Mouse (Mus musculus): ENCODE measurements around the gene Iqcn. TPM values are rescaled to one million over a fixed set of nuclear protein-coding genes. Genes with fewer than 3 reads are reported as not detected.

The Iqcn gene
- polyA plus RNA-seq, 1 experiment from 2014 or later, result not detected

GRCm38 (mm10) chr8:70681410-70681809 is 21.8 kb upstream of the Iqcn start:
- no peak overlapping the region for H3K4me2 ChIP-seq (replicated peaks)
- H3K4me1 ChIP-seq (replicated peaks), result peaks cover 26% of the 10 kb centered on the region
- no peak overlapping the region for H3K4me3 ChIP-seq (replicated peaks)
- H3K9ac ChIP-seq, result no peak overlapping the region
- ATAC-seq, result peak; percentile 15; the same call in 1 of the 2 replicates
- no peaks in the 10 kb centered on the region for H3K9me3 ChIP-seq
- 68% methylated on average over 3 of the region's 3 CpGs for WGBS
- H3K36me3 ChIP-seq, result peaks cover 14% of the 10 kb centered on the region
- H3K27me3 ChIP-seq (replicated peaks), result no peaks in the 10 kb centered on the region
- H3K27ac ChIP-seq, result peak overlapping the region; percentile 69

- Histone ChIP-seq H3K27ac (peak overlapping the region; percentile 69), H3K4me2 (replicated peaks) (peak overlapping the region; percentile 52), H3K4me3 (replicated peaks) (peak overlapping the region; percentile 17; the same call in 1 of the 2 replicates), H3K4me1 (replicated peaks) (peaks cover 26% of the 10 kb centered on the region), H3K9ac (peak overlapping the region; percentile 48), H3K27me3 (replicated peaks) (no peaks in the 10 kb centered on the region), H3K9me3 (no peaks in the 10 kb centered on the region), H3K36me3 (peaks cover 14% of the 10 kb centered on the region)
- ATAC-seq, result peak; percentile 67
- WGBS, result 2% methylated on average over 19 of the region's 19 CpGs
Observed at GRCm38 (mm10) chr8:70682193-70682592, 21.1 kb upstream of the Iqcn start.

- WGBS, result 78% methylated on average over 3 of the region's 3 CpGs
- H3K4me3 ChIP-seq (replicated peaks), result no peak overlapping the region
- peak overlapping the region; percentile 48 for H3K9ac ChIP-seq
- peaks cover 26% of the 10 kb centered on the region for H3K4me1 ChIP-seq (replicated peaks)
- H3K4me2 ChIP-seq (replicated peaks), result peak overlapping the region; percentile 52
- no peaks in the 10 kb centered on the region for H3K9me3 ChIP-seq
- ATAC-seq, result peak; percentile 23
- no peaks in the 10 kb centered on the region for H3K27me3 ChIP-seq (replicated peaks)
- H3K27ac ChIP-seq, result peak overlapping the region; percentile 69
- peaks cover 10% of the 10 kb centered on the region for H3K36me3 ChIP-seq
Observed at GRCm38 (mm10) chr8:70682692-70683091, 20.6 kb upstream of the Iqcn start.

- Histone ChIP-seq H3K27me3 (replicated peaks) (no peaks in the 10 kb centered on the region), H3K4me1 (replicated peaks) (peaks cover 24% of the 10 kb centered on the region), H3K36me3 (peaks cover 1% of the 10 kb centered on the region; the same call in 1 of the 2 replicates), H3K27ac (no peak overlapping the region), H3K9ac (no peak overlapping the region), H3K9me3 (no peaks in the 10 kb centered on the region), H3K4me3 (replicated peaks) (no peak overlapping the region), H3K4me2 (replicated peaks) (no peak overlapping the region)
- WGBS, result 48% methylated on average over 7 of the region's 7 CpGs
- no peak for ATAC-seq
Observed at GRCm38 (mm10) chr8:70684291-70684690, 19.0 kb upstream of the Iqcn start.

GRCm38 (mm10) chr8:70687576-70687975 is 15.7 kb upstream of the Iqcn start:
- Histone ChIP-seq H3K27me3 (replicated peaks) (no peaks in the 10 kb centered on the region), H3K36me3 (no peaks in the 10 kb centered on the region), H3K9ac (no peak overlapping the region), H3K4me3 (replicated peaks) (no peak overlapping the region), H3K27ac (no peak overlapping the region), H3K4me1 (replicated peaks) (peaks cover 16% of the 10 kb centered on the region), H3K4me2 (replicated peaks) (no peak overlapping the region), H3K9me3 (no peaks in the 10 kb centered on the region)
- ATAC-seq, result no peak
- WGBS, result 72% methylated on average over 8 of the region's 8 CpGs

GRCm38 (mm10) chr8:70688136-70688535 is 15.1 kb upstream of the Iqcn start:
- Histone ChIP-seq H3K9ac (no peak overlapping the region), H3K27ac (no peak overlapping the region), H3K4me2 (replicated peaks) (no peak overlapping the region), H3K27me3 (replicated peaks) (no peaks in the 10 kb centered on the region), H3K9me3 (no peaks in the 10 kb centered on the region), H3K4me3 (replicated peaks) (no peak overlapping the region), H3K4me1 (replicated peaks) (peaks cover 14% of the 10 kb centered on the region), H3K36me3 (no peaks in the 10 kb centered on the region)
- WGBS, result 82% methylated on average over 3 of the region's 3 CpGs
- ATAC-seq, result no peak

GRCm38 (mm10) chr8:70689892-70690390 is 13.3 kb upstream of the Iqcn start:
- H3K4me2 ChIP-seq (replicated peaks), result no peak overlapping the region
- 70% methylated on average over 5 of the region's 5 CpGs for WGBS
- no peaks in the 10 kb centered on the region for H3K27me3 ChIP-seq (replicated peaks)
- no peak overlapping the region for H3K27ac ChIP-seq
- no peak overlapping the region for H3K4me3 ChIP-seq (replicated peaks)
- no peaks in the 10 kb centered on the region for H3K9me3 ChIP-seq
- no peak for ATAC-seq
- no peaks in the 10 kb centered on the region for H3K36me3 ChIP-seq
- no peak overlapping the region for H3K9ac ChIP-seq
- peaks cover 16% of the 10 kb centered on the region for H3K4me1 ChIP-seq (replicated peaks)

- Histone ChIP-seq H3K4me1 (replicated peaks) (peaks cover 28% of the 10 kb centered on the region), H3K9ac (peak overlapping the region; percentile 46), H3K4me3 (replicated peaks) (peak overlapping the region; percentile 32; the same call in 1 of the 2 replicates), H3K27ac (peak overlapping the region; percentile 69), H3K9me3 (no peaks in the 10 kb centered on the region), H3K36me3 (no peaks in the 10 kb centered on the region), H3K27me3 (replicated peaks) (no peaks in the 10 kb centered on the region), H3K4me2 (replicated peaks) (peak overlapping the region; percentile 70)
- WGBS, result 66% methylated on average over 4 of the region's 4 CpGs
- no peak for ATAC-seq
Observed at GRCm38 (mm10) chr8:70691230-70691629, 12.0 kb upstream of the Iqcn start.

GRCm38 (mm10) chr8:70691727-70692231 is 11.5 kb upstream of the Iqcn start:
- peak; percentile 59 for ATAC-seq
- H3K4me2 ChIP-seq (replicated peaks), result peak overlapping the region; percentile 70
- peak overlapping the region; percentile 69 for H3K27ac ChIP-seq
- peaks cover 33% of the 10 kb centered on the region for H3K4me1 ChIP-seq (replicated peaks)
- peak overlapping the region; percentile 46 for H3K9ac ChIP-seq
- no peaks in the 10 kb centered on the region for H3K36me3 ChIP-seq
- H3K4me3 ChIP-seq (replicated peaks), result peak overlapping the region; percentile 32
- no peaks in the 10 kb centered on the region for H3K9me3 ChIP-seq
- no peaks in the 10 kb centered on the region for H3K27me3 ChIP-seq (replicated peaks)
- 2% methylated on average over 20 of the region's 20 CpGs for WGBS

- Histone ChIP-seq H3K36me3 (no peaks in the 10 kb centered on the region), H3K4me3 (replicated peaks) (no peak overlapping the region), H3K27me3 (replicated peaks) (no peaks in the 10 kb centered on the region), H3K4me1 (replicated peaks) (peaks cover 44% of the 10 kb centered on the region), H3K9ac (no peak overlapping the region), H3K4me2 (replicated peaks) (no peak overlapping the region), H3K9me3 (no peaks in the 10 kb centered on the region), H3K27ac (no peak overlapping the region)
- 64% methylated on average over 5 of the region's 5 CpGs for WGBS
- ATAC-seq, result no peak
Observed at GRCm38 (mm10) chr8:70693636-70694035, 9.6 kb upstream of the Iqcn start.

GRCm38 (mm10) chr8:70695318-70696018 is 7.8 kb upstream of the Iqcn start:
- 26% methylated on average over 32 of the region's 32 CpGs for WGBS
- Histone ChIP-seq H3K4me2 (replicated peaks) (peak overlapping the region; percentile 61), H3K36me3 (no peaks in the 10 kb centered on the region), H3K4me3 (replicated peaks) (no peak overlapping the region), H3K9me3 (no peaks in the 10 kb centered on the region), H3K4me1 (replicated peaks) (peaks cover 44% of the 10 kb centered on the region), H3K27ac (peak overlapping the region; percentile 91), H3K27me3 (replicated peaks) (no peaks in the 10 kb centered on the region), H3K9ac (0 out of 2 replicates have a peak overlapping the region, but pooled peaks have one; percentile 8)
- no peak for ATAC-seq

- H3K4me3 ChIP-seq (replicated peaks), result peak overlapping the region; percentile 20
- ATAC-seq, result peak; percentile 20
- 0 out of 2 replicates have a peak, but pooled peaks cover 2% of the 10 kb centered on the region for H3K36me3 ChIP-seq
- H3K27ac ChIP-seq, result peak overlapping the region; percentile 91
- peak overlapping the region; percentile 49 for H3K9ac ChIP-seq
- 3% methylated on average over 31 of the region's 31 CpGs for WGBS
- no peaks in the 10 kb centered on the region for H3K27me3 ChIP-seq (replicated peaks)
- no peaks in the 10 kb centered on the region for H3K9me3 ChIP-seq
- H3K4me2 ChIP-seq (replicated peaks), result peak overlapping the region; percentile 61
- H3K4me1 ChIP-seq (replicated peaks), result peaks cover 47% of the 10 kb centered on the region
Observed at GRCm38 (mm10) chr8:70696019-70696885, 7.0 kb upstream of the Iqcn start.
